Mouse (Mus musculus): ENCODE measurements around the gene Trpc1. TPM values are rescaled to one million over a fixed set of nuclear protein-coding genes. Genes with fewer than 3 reads are reported as not detected.

The Trpc1 gene
- polyA plus RNA-seq, 1 experiment = not detected

- Histone ChIP-seq H3K27me3 (ENCODE audit: control insufficient read depth) (no peaks in the 10 kb centered on the region), H3K4me3 (replicated peaks) (no peak overlapping the region), H3K4me1 (ENCODE audit: control insufficient read depth) (no peaks in the 10 kb centered on the region), H3K36me3 (ENCODE audit: control insufficient read depth) (no peaks in the 10 kb centered on the region; the same call in 1 of the 2 replicates), H3K9me3 (ENCODE audit: control insufficient read depth, low read length) (peaks cover 5% of the 10 kb centered on the region)
- no peak for TF ChIP-seq GATA1 (IDR thresholded peaks at IDR 0.05; ENCODE audit: low read length)
- TF ChIP-seq TAL1 (IDR thresholded peaks at IDR 0.05; ENCODE audit: low read length) = no peak
Measured at GRCm38 (mm10) chr9:95667836-95668235, 82.3 kb downstream of the Trpc1 start.

DNA sequence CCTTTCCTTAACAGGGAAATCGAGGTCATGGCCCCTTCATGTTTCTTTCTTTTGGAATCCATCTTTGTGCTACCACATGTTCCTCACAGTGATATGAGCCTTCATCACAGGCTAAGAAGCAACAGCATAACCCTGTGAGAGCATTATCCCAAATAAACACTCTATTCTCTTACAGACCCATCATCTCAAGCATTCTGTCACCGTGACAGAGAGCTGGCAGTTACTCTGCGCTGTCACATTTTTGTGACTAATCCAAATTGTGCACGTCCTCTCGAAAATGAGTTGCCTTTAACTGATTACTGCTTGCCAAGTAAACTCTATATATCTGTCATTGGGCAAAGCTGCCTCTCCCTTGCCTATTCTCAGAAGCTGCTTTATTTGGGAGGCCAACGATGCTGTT lies 84.3 kb downstream of the Trpc1 start:
- no peaks in the 10 kb centered on the region for H3K27me3 ChIP-seq (ENCODE audit: control insufficient read depth)
- no peak overlapping the region for H3K4me3 ChIP-seq (replicated peaks)
- H3K36me3 ChIP-seq (ENCODE audit: control insufficient read depth) = no peaks in the 10 kb centered on the region; the same call in 1 of the 2 replicates
- no peaks in the 10 kb centered on the region for H3K4me1 ChIP-seq (ENCODE audit: control insufficient read depth)
- TF ChIP-seq GATA1 (IDR thresholded peaks at IDR 0.05; ENCODE audit: low read length) (no peak), TAL1 (IDR thresholded peaks at IDR 0.05; ENCODE audit: low read length) (no peak)
- H3K9me3 ChIP-seq (ENCODE audit: control insufficient read depth, low read length) = peaks cover 2% of the 10 kb centered on the region; the same call in 1 of the 2 replicates

GRCm38 (mm10) chr9:95664290-95664989 lies 85.7 kb downstream of the Trpc1 start:
- Histone ChIP-seq H3K4me3 (replicated peaks) (no peak overlapping the region), H3K4me1 (ENCODE audit: control insufficient read depth) (no peaks in the 10 kb centered on the region), H3K9me3 (ENCODE audit: control insufficient read depth, low read length) (no peaks in the 10 kb centered on the region), H3K27me3 (ENCODE audit: control insufficient read depth) (no peaks in the 10 kb centered on the region), H3K36me3 (ENCODE audit: control insufficient read depth) (no peaks in the 10 kb centered on the region)
- no peak for TF ChIP-seq TAL1 (IDR thresholded peaks at IDR 0.05; ENCODE audit: low read length)
- no peak for TF ChIP-seq GATA1 (IDR thresholded peaks at IDR 0.05; ENCODE audit: low read length)

DNA sequence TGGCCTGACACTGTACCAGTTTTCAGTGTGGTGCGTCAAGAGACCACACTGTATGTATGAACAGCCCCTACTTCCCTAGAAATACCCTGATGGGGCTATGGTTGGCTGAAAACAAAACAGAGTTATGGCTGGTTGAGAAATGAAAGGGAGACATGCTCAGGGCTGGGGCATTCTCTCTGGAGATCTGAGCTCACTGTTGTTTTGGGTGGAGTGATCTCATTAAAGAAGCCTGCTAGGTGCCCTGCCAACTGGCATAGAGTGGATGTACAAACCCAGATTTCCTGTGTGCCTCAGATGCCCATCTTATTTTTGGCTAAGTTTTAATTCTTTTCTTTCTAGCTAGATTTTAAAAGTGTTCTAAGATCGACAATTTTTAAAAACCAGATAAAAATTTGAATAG lies 92.2 kb downstream of the Trpc1 start:
- Histone ChIP-seq H3K9me3 (ENCODE audit: control insufficient read depth, low read length) (no peaks in the 10 kb centered on the region), H3K27me3 (ENCODE audit: control insufficient read depth) (no peaks in the 10 kb centered on the region), H3K4me3 (replicated peaks) (no peak overlapping the region), H3K36me3 (ENCODE audit: control insufficient read depth) (no peaks in the 10 kb centered on the region), H3K4me1 (ENCODE audit: control insufficient read depth) (no peaks in the 10 kb centered on the region)
- TF ChIP-seq TAL1 (IDR thresholded peaks at IDR 0.05; ENCODE audit: low read length) = no peak
- TF ChIP-seq GATA1 (IDR thresholded peaks at IDR 0.05; ENCODE audit: low read length) = no peak

Other genes with a start within 250 kb of the Trpc1 start
- 0.51 and 0.69 TPM in 2 replicates for gene U2surp, start 238.4 kb downstream of the Trpc1 start, polyA plus RNA-seq (2012)
- 0.32 and 0.41 TPM in 2 replicates for gene Paqr9, start 190.7 kb downstream of the Trpc1 start, polyA plus RNA-seq (2012)
- not detected in 2 replicates for gene Pcolce2, start 112.8 kb downstream of the Trpc1 start, polyA plus RNA-seq (2012)
- not detected in 2 replicates for gene Pls1, start 94.9 kb upstream of the Trpc1 start, polyA plus RNA-seq (2012)
- 0.02 and 0.03 TPM in 2 replicates for gene Atr, start 107.2 kb upstream of the Trpc1 start, polyA plus RNA-seq (2012)
- gene Xrn1, start 204.4 kb upstream of the Trpc1 start, polyA plus RNA-seq (2012) = 0.03 and 0.21 TPM in 2 replicates